Mouse (Mus musculus): ENCODE data around the gene Gm4881.

DNA sequence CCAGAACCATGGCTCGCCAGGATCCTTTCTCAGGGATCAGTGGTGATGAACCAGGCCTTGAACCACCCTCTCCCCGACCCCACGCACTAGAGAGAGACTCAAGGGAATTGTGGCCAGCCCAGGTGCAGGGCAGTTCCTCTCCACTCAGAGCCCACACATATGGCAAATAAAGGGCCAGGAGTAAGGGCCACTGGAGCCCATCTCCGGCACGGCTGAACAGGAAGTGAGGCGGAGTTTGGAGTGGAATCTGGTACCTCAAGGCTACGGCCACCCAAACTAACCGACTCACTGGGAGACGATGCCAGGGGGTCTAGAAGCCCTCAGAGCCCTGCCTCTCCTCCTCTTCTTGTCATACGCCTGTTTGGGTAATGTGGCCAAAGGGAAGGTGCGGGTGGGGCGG is 47.1 kb downstream of the Gm4881 start, which contains the start of gene Cd79a:
- no peak for TF ChIP-seq CTCF (IDR thresholded peaks at IDR 0.05; ENCODE audit: low read depth, low read length)
- no peak for TF ChIP-seq TAL1 (conservative IDR thresholded peaks at IDR 0.05; ENCODE audit: low read depth, low read length)
- TF ChIP-seq GATA1 (IDR thresholded peaks at IDR 0.05; ENCODE audit: borderline replicate concordance, low read length), result no peak
